Mouse (Mus musculus) neural tube, embryonic 14.5 days (tissue): Measurements from ENCODE around the gene Magi2. TPM values are rescaled to one million over a fixed set of nuclear protein-coding genes. Genes with fewer than 3 reads are reported as not detected.

Source experiments
- ATAC-seq: fragments of 200-750 bp; cut with Nextera tagmentation; 2 replicates; pipeline ENCODE4 v1.8.0; 2017; ENCODE audit warnings: low read depth, mild to moderate bottlenecking, moderate TSS enrichment, moderate library complexity
- H3K27ac ChIP-seq: fragments of 300-500 bp; sonication (generic); 2 replicates; pipeline ENCODE4 v1.5.1; 2014; ENCODE audit warnings: low read depth, mild to moderate bottlenecking, control low read depth, low read length, moderate library complexity, mixed read lengths
- H3K27me3 ChIP-seq: fragments of 300-500 bp; sonication (generic); 2 replicates; pipeline ENCODE4 v1.6.1; 2014; ENCODE audit warnings: low read length; ENCODE audit not compliant: control insufficient read depth, insufficient read depth
- H3K36me3 ChIP-seq: fragments of 300-500 bp; sonication (generic); 2 replicates; pipeline ENCODE4 v1.6.1; 2014; ENCODE audit warnings: low read length, mixed read lengths; ENCODE audit not compliant: control insufficient read depth, insufficient read depth
- H3K4me1 ChIP-seq: fragments of 300-500 bp; sonication (generic); 2 replicates; pipeline ENCODE4 v1.6.1; 2014; ENCODE audit warnings: low read length; ENCODE audit not compliant: control insufficient read depth, insufficient read depth
- H3K4me2 ChIP-seq: fragments of 300-500 bp; sonication (generic); 2 replicates; pipeline ENCODE4 v1.6.1; 2014; ENCODE audit warnings: mild to moderate bottlenecking, low read depth, low read length, control low read depth
- H3K4me3 ChIP-seq: fragments of 300-500 bp; sonication (generic); 2 replicates; pipeline ENCODE4 v1.5.1; 2014; ENCODE audit warnings: low read depth, low read length, control low read depth, mixed read lengths
- H3K9ac ChIP-seq: fragments of 300-500 bp; sonication (generic); replicated peaks from 2 replicates; pipeline ENCODE4 v1.6.1; 2014; ENCODE audit warnings: low read depth, mild to moderate bottlenecking, control low read depth, low read length, mixed read lengths
- H3K9me3 ChIP-seq: fragments of 300-500 bp; sonication (generic); 2 replicates; pipeline ENCODE4 v1.6.1; 2016; ENCODE audit warnings: low read length; ENCODE audit not compliant: control insufficient read depth
- WGBS: fragments of 180-500 bp; shearing (Covaris S2); extraction: QIAGEN DNeasy Blood & Tissue Kit; methylation state at CpG from one replicate; pipeline ENCODE4 v1.1.7; 2014; 5-methylcytosine and 5-hydroxymethylcytosine counted together
- polyA plus RNA-seq: library from polyadenylated mRNA; unstranded; fragments of >200 nt; fragmentation: Nextera tagmentation; extraction: Ambion mirVana; gene quantifications from 2 replicates; pipeline ENCODE4 v1.2.1, GENCODE M21; 2014

Magi2 gene
- polyA plus RNA-seq, 1 experiment from 2014 or later = 50.2 TPM

GRCm38 (mm10) chr5:19746865-19747514 is 520.2 kb downstream of the Magi2 start:
- no peaks in the 10 kb centered on the region for H3K36me3 ChIP-seq
- H3K9ac ChIP-seq = no peak overlapping the region
- no peak overlapping the region for H3K4me3 ChIP-seq
- H3K4me1 ChIP-seq = no peaks in the 10 kb centered on the region
- no peak for ATAC-seq
- no peak overlapping the region for H3K27ac ChIP-seq
- no peaks in the 10 kb centered on the region for H3K27me3 ChIP-seq
- WGBS = 38% methylated on average over 12 of the region's 12 CpGs
- H3K4me2 ChIP-seq = peak overlapping the region; percentile 33
- H3K9me3 ChIP-seq = no peaks in the 10 kb centered on the region

GRCm38 (mm10) chr5:19747631-19748030 is 520.8 kb downstream of the Magi2 start:
- H3K27ac ChIP-seq = no peak overlapping the region
- H3K36me3 ChIP-seq = no peaks in the 10 kb centered on the region
- H3K27me3 ChIP-seq = no peaks in the 10 kb centered on the region
- no peak overlapping the region for H3K4me3 ChIP-seq
- no peak for ATAC-seq
- H3K9ac ChIP-seq = no peak overlapping the region
- no peaks in the 10 kb centered on the region for H3K4me1 ChIP-seq
- no peak overlapping the region; the same call in 1 of the 2 replicates for H3K4me2 ChIP-seq
- 64% methylated on average over 3 of the region's 3 CpGs for WGBS
- no peaks in the 10 kb centered on the region for H3K9me3 ChIP-seq

GRCm38 (mm10) chr5:19779224-19779623 is 552.4 kb downstream of the Magi2 start:
- ATAC-seq = no peak
- Histone ChIP-seq H3K4me3 (no peak overlapping the region), H3K4me1 (no peaks in the 10 kb centered on the region), H3K9ac (no peak overlapping the region), H3K36me3 (no peaks in the 10 kb centered on the region), H3K27me3 (no peaks in the 10 kb centered on the region), H3K4me2 (no peak overlapping the region), H3K9me3 (no peaks in the 10 kb centered on the region), H3K27ac (no peak overlapping the region)
- 94% methylated on average over 1 of the region's 1 CpGs for WGBS

- ATAC-seq = no peak
- H3K4me3 ChIP-seq = no peak overlapping the region
- no peaks in the 10 kb centered on the region for H3K9me3 ChIP-seq
- no peak overlapping the region for H3K27ac ChIP-seq
- WGBS = 71% methylated on average over 2 of the region's 2 CpGs
- H3K27me3 ChIP-seq = no peaks in the 10 kb centered on the region
- H3K36me3 ChIP-seq = no peaks in the 10 kb centered on the region
- H3K4me1 ChIP-seq = no peaks in the 10 kb centered on the region
- H3K4me2 ChIP-seq = no peak overlapping the region
- H3K9ac ChIP-seq = no peak overlapping the region
These were observed 553.2 kb downstream of the Magi2 start for GRCm38 (mm10) chr5:19780076-19780475.

GRCm38 (mm10) chr5:19785320-19785719 is 558.5 kb downstream of the Magi2 start:
- no peak for ATAC-seq

GRCm38 (mm10) chr5:19787522-19788144 is 560.8 kb downstream of the Magi2 start:
- no peaks in the 10 kb centered on the region for H3K4me1 ChIP-seq
- H3K27ac ChIP-seq = no peak overlapping the region
- no peak overlapping the region for H3K4me2 ChIP-seq
- 31% methylated on average over 5 of the region's 5 CpGs for WGBS
- peaks cover 5% of the 10 kb centered on the region; the same call in 1 of the 2 replicates for H3K9me3 ChIP-seq
- no peak overlapping the region for H3K4me3 ChIP-seq
- no peak overlapping the region for H3K9ac ChIP-seq
- no peaks in the 10 kb centered on the region for H3K27me3 ChIP-seq
- H3K36me3 ChIP-seq = no peaks in the 10 kb centered on the region
- no peak for ATAC-seq

More at GRCm38 (mm10) chr5:19785320-19785719, 558.5 kb downstream of the Magi2 start:
- Histone ChIP-seq H3K36me3 (no peaks in the 10 kb centered on the region), H3K9me3 (no peaks in the 10 kb centered on the region), H3K27me3 (no peaks in the 10 kb centered on the region), H3K4me3 (no peak overlapping the region), H3K4me2 (no peak overlapping the region), H3K4me1 (no peaks in the 10 kb centered on the region), H3K27ac (no peak overlapping the region), H3K9ac (no peak overlapping the region)

GRCm38 (mm10) chr5:19803052-19803769 is 576.4 kb downstream of the Magi2 start:
- H3K27me3 ChIP-seq = no peaks in the 10 kb centered on the region
- no peaks in the 10 kb centered on the region for H3K4me1 ChIP-seq
- no peak overlapping the region for H3K4me2 ChIP-seq
- no peak overlapping the region for H3K4me3 ChIP-seq
- H3K9ac ChIP-seq = no peak overlapping the region
- no peaks in the 10 kb centered on the region for H3K9me3 ChIP-seq
- H3K27ac ChIP-seq = no peak overlapping the region
- H3K36me3 ChIP-seq = no peaks in the 10 kb centered on the region
- no peak for ATAC-seq
- WGBS = 87% methylated on average over 5 of the region's 5 CpGs

- Histone ChIP-seq H3K4me2 (no peak overlapping the region), H3K27me3 (no peaks in the 10 kb centered on the region), H3K9me3 (no peaks in the 10 kb centered on the region), H3K4me3 (no peak overlapping the region), H3K4me1 (no peaks in the 10 kb centered on the region), H3K36me3 (no peaks in the 10 kb centered on the region), H3K27ac (no peak overlapping the region), H3K9ac (no peak overlapping the region)
- ATAC-seq = no peak
- WGBS = 99% methylated on average over 2 of the region's 2 CpGs
These were observed 595.7 kb downstream of the Magi2 start for GRCm38 (mm10) chr5:19822502-19822901.

GRCm38 (mm10) chr5:19825943-19826342 is 599.1 kb downstream of the Magi2 start:
- H3K36me3 ChIP-seq = no peaks in the 10 kb centered on the region
- no peaks in the 10 kb centered on the region for H3K4me1 ChIP-seq
- H3K27ac ChIP-seq = no peak overlapping the region
- no peak overlapping the region for H3K4me2 ChIP-seq
- no peaks in the 10 kb centered on the region for H3K9me3 ChIP-seq
- H3K4me3 ChIP-seq = no peak overlapping the region
- ATAC-seq = no peak
- H3K27me3 ChIP-seq = no peaks in the 10 kb centered on the region
- 75% methylated on average over 2 of the region's 2 CpGs for WGBS
- H3K9ac ChIP-seq = no peak overlapping the region
